Comparison of ENCODE assay signal across 8 mouse cellular contexts in the genomic region with DNA sequence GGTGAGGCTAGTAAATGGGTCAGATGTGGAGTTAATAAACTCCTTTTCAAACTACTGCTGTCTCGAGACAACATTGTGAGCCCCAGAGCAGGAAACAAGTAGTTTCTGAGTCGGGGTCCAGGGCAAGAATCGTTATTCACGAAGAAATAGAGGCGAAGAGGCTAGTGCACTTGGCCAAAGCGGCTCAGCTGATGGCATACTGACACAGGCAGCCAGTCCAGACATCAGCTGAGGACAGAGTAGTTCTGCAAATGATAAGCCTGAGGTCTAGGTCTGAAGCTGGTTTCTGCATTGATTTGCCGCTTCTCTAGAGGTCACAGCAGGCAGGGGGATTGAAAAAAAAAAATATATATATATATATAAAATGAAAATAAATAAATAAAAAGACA. TPM values are rescaled to one million over a fixed set of nuclear protein-coding genes. Genes with fewer than 3 reads are reported as not detected.
DNase-seq lines count a peak whose midpoint lies in the region; ATAC-seq and TF ChIP-seq lines count a peak whose summit lies in the region.

No protein-coding gene starts in this region.

- TF ChIP-seq POLR2A in kidney, adult 2 months (IDR thresholded peaks at IDR 0.05; ENCODE audit: low read depth, low read length) = no peak
- TF ChIP-seq POLR2A in bone marrow macrophage, adult 2 months (IDR thresholded peaks at IDR 0.05; ENCODE audit: borderline replicate concordance, low read depth, low read length) = no peak

- peak overlapping the region; percentile 83; the same call in 1 of the 2 replicates for H3K4me3 ChIP-seq in kidney, adult 2 months (ENCODE audit: insufficient read depth, low read depth, low read length)
- H3K4me3 ChIP-seq in bone marrow macrophage, adult 2 months (ENCODE audit: insufficient read depth, low read length) = peak overlapping the region; percentile 78; the same call in 1 of the 2 replicates
- H3K4me3 ChIP-seq in hindbrain, embryonic 12.5 days = peak overlapping the region; percentile 68
- H3K4me3 ChIP-seq in midbrain, embryonic 13.5 days (replicated peaks) = peak overlapping the region; percentile 89

- peak overlapping the region; percentile 86 for H3K9ac ChIP-seq in hindbrain, embryonic 12.5 days
- H3K9ac ChIP-seq in midbrain, embryonic 13.5 days (replicated peaks) = no peak overlapping the region

- DNase-seq in kidney, adult 2 months = no peak
- no peak for DNase-seq in kidney, adult 9 months
- DNase-seq in layer of hippocampus, adult 18-20 months (ENCODE audit: low spot score in 2 of 2) = no peak
- no peak for DNase-seq in left cerebral cortex, adult 9 months (ENCODE audit: low spot score in 2 of 2)

- WGBS in kidney, adult 2 months = 64% methylated on average over 7 of the region's 7 CpGs
- 80% methylated on average over 7 of the region's 7 CpGs for WGBS in hindbrain, embryonic 12.5 days
- 77% methylated on average over 7 of the region's 7 CpGs for WGBS in midbrain, embryonic 13.5 days

- no peaks in the 10 kb centered on the region for H3K9me3 ChIP-seq in hindbrain, embryonic 12.5 days (replicated peaks)
- H3K9me3 ChIP-seq in midbrain, embryonic 13.5 days = no peaks in the 10 kb centered on the region

- H3K27me3 ChIP-seq in kidney, adult 2 months (replicated peaks; ENCODE audit: control insufficient read depth, insufficient read depth, low read length) = no peaks in the 10 kb centered on the region
- no peaks in the 10 kb centered on the region for H3K27me3 ChIP-seq in hindbrain, embryonic 12.5 days
- H3K27me3 ChIP-seq in midbrain, embryonic 13.5 days = no peaks in the 10 kb centered on the region

- 0 out of 2 replicates have a peak, but pooled peaks have one; percentile 18 for ATAC-seq in hindbrain, embryonic 12.5 days (ENCODE audit: low FRiP score)
- no peak for ATAC-seq in midbrain, embryonic 13.5 days
- ATAC-seq in megakaryocyte progenitor cell, adult 5-6 weeks (replicated peaks; ENCODE audit: poor library complexity) = no peak

- H3K36me3 ChIP-seq in kidney, adult 2 months (ENCODE audit: control insufficient read depth, insufficient read depth, low read length) = no peaks in the 10 kb centered on the region
- H3K36me3 ChIP-seq in hindbrain, embryonic 12.5 days = no peaks in the 10 kb centered on the region
- H3K36me3 ChIP-seq in midbrain, embryonic 13.5 days = no peaks in the 10 kb centered on the region

- no peak for TF ChIP-seq CTCF in kidney, adult 2 months (conservative IDR thresholded peaks at IDR 0.05; ENCODE audit: insufficient read depth, insufficient read length, low read depth, low read length)
- TF ChIP-seq CTCF in bone marrow macrophage, adult 2 months (IDR thresholded peaks at IDR 0.05; ENCODE audit: low read depth, low read length) = no peak

- H3K27ac ChIP-seq in kidney, adult 2 months (ENCODE audit: insufficient read depth, low read depth, low read length) = peak overlapping the region; percentile 6; the same call in 1 of the 2 replicates
- H3K27ac ChIP-seq in bone marrow macrophage, adult 2 months (ENCODE audit: insufficient read depth, low read depth, low read length) = no peak overlapping the region
- H3K27ac ChIP-seq in hindbrain, embryonic 12.5 days = no peak overlapping the region
- H3K27ac ChIP-seq in midbrain, embryonic 13.5 days = no peak overlapping the region

- H3K4me1 ChIP-seq in kidney, adult 2 months (ENCODE audit: control insufficient read depth, insufficient read depth, low read length) = peaks cover 9% of the 10 kb centered on the region
- peaks cover 7% of the 10 kb centered on the region for H3K4me1 ChIP-seq in bone marrow macrophage, adult 2 months (ENCODE audit: control insufficient read depth, insufficient read depth, low read length)
- H3K4me1 ChIP-seq in hindbrain, embryonic 12.5 days = peaks cover 17% of the 10 kb centered on the region
- H3K4me1 ChIP-seq in midbrain, embryonic 13.5 days (replicated peaks) = peaks cover 18% of the 10 kb centered on the region

- peak overlapping the region; percentile 91 for H3K4me2 ChIP-seq in hindbrain, embryonic 12.5 days (replicated peaks)
- peak overlapping the region; percentile 97 for H3K4me2 ChIP-seq in midbrain, embryonic 13.5 days (replicated peaks)

RNA-seq across cellular contexts. Expression of a gene that starts 0.4 kb away (rescaled TPM):
- polyA plus RNA-seq in kidney, adult 2 months (2012; rRNA removed) = 11.3 and 12.0 TPM in 2 replicates
- polyA plus RNA-seq in bone marrow macrophage, adult 2 months (2012; ENCODE audit: insufficient read depth, insufficient read length, missing spikeins) = 8.5 and 13.2 TPM in 2 replicates
- 51.5 and 52.0 TPM in 2 replicates for polyA plus RNA-seq in hindbrain, embryonic 12.5 days (2016; fragmentation: Nextera tagmentation; extraction: Ambion mirVana)
- 50.2 and 50.7 TPM in 2 replicates for polyA plus RNA-seq in midbrain, embryonic 13.5 days (2015; fragmentation: Nextera tagmentation; extraction: Ambion mirVana)
- 10 to 100 TPM; 51.4 to 53.1 TPM for total RNA-seq in layer of hippocampus, adult 18-20 months (2021)
- total RNA-seq in megakaryocyte progenitor cell, adult 5-6 weeks (2015) = 13.7 and 20.7 TPM in 2 replicates
- total RNA-seq in megakaryocyte progenitor cell, adult 5-6 weeks (2017) = 12.4 and 12.7 TPM in 2 replicates

RNA-seq across cellular contexts. Expression of a gene that starts 43.2 kb away (rescaled TPM):
- polyA plus RNA-seq in kidney, adult 2 months (2012; rRNA removed) = 340 and 357 TPM in 2 replicates
- 1,486 and 1,613 TPM in 2 replicates for polyA plus RNA-seq in bone marrow macrophage, adult 2 months (2012; ENCODE audit: insufficient read depth, insufficient read length, missing spikeins)
- 36.2 and 38.4 TPM in 2 replicates for polyA plus RNA-seq in hindbrain, embryonic 12.5 days (2016; fragmentation: Nextera tagmentation; extraction: Ambion mirVana)
- polyA plus RNA-seq in midbrain, embryonic 13.5 days (2015; fragmentation: Nextera tagmentation; extraction: Ambion mirVana) = 30.5 and 31.7 TPM in 2 replicates
- total RNA-seq in layer of hippocampus, adult 18-20 months (2021) = 100 to 1,000 TPM; 186 to 193 TPM
- total RNA-seq in megakaryocyte progenitor cell, adult 5-6 weeks (2015) = 641 and 693 TPM in 2 replicates
- total RNA-seq in megakaryocyte progenitor cell, adult 5-6 weeks (2017) = 470 and 502 TPM in 2 replicates

RNA-seq across cellular contexts. Expression of a gene that starts 56.5 kb away (rescaled TPM):
- 100 and 107 TPM in 2 replicates for polyA plus RNA-seq in kidney, adult 2 months (2012; rRNA removed)
- 83.8 and 87.8 TPM in 2 replicates for polyA plus RNA-seq in bone marrow macrophage, adult 2 months (2012; ENCODE audit: insufficient read depth, insufficient read length, missing spikeins)
- 109 and 113 TPM in 2 replicates for polyA plus RNA-seq in hindbrain, embryonic 12.5 days (2016; fragmentation: Nextera tagmentation; extraction: Ambion mirVana)
- 124 and 126 TPM in 2 replicates for polyA plus RNA-seq in midbrain, embryonic 13.5 days (2015; fragmentation: Nextera tagmentation; extraction: Ambion mirVana)
- total RNA-seq in layer of hippocampus, adult 18-20 months (2021) = 100 to 1,000 TPM in 1 of 2 experiments, 10 to 100 TPM in 1; 98.0 to 101 TPM
- total RNA-seq in megakaryocyte progenitor cell, adult 5-6 weeks (2015) = 50.8 and 54.4 TPM in 2 replicates
- total RNA-seq in megakaryocyte progenitor cell, adult 5-6 weeks (2017) = 52.9 and 56.3 TPM in 2 replicates
